Mouse (Mus musculus) CH12.LX (cell line): ENCODE results near the gene Dkk3.

Experiments used
- CTCF ChIP-seq, 2 experiments: IDR thresholded peaks in 1 of 2; conservative IDR thresholded peaks in 1 of 2; 2 replicates each; pipeline ENCODE4 v1.5.1; 2011 to 2012; ENCODE audit warnings: low read depth in 2 of 2, low read length in 2 of 2, improper control_type of control experiment in 1 of 2, inconsistent platforms in 1 of 2, mild to moderate bottlenecking in 1 of 2, moderate library complexity in 1 of 2
- EP300 ChIP-seq: IDR thresholded peaks from 2 replicates; pipeline ENCODE4 v1.6.1; 2011; ENCODE audit warnings: low read length, improper control_type of control experiment
- HCFC1 ChIP-seq: IDR thresholded peaks from 2 replicates; pipeline ENCODE4 v1.6.1; 2012; ENCODE audit warnings: low read depth, mild to moderate bottlenecking, inconsistent platforms, low read length, improper control_type of control experiment
- MEF2A ChIP-seq: IDR thresholded peaks from 2 replicates; pipeline ENCODE4 v1.6.1; 2014; ENCODE audit warnings: low read depth, mild to moderate bottlenecking, inconsistent platforms, low read length, improper control_type of control experiment, borderline replicate concordance
- MXI1 ChIP-seq: IDR thresholded peaks from 2 replicates; pipeline ENCODE4 v1.6.1; 2011; ENCODE audit warnings: mild to moderate bottlenecking, low read depth, low read length, improper control_type of control experiment
- PAX5 ChIP-seq: IDR thresholded peaks from 2 replicates; pipeline ENCODE4 v1.6.1; 2012; ENCODE audit warnings: low read length, inconsistent platforms, mixed read lengths
- POLR2A ChIP-seq: IDR thresholded peaks from 2 replicates; pipeline ENCODE4 v1.6.1; 2011; ENCODE audit warnings: low read depth, mild to moderate bottlenecking, improper control_type of control experiment, low read length
- RAD21 ChIP-seq: IDR thresholded peaks from 2 replicates; pipeline ENCODE4 v1.6.1; 2011; ENCODE audit warnings: low read depth, mild to moderate bottlenecking, low read length, improper control_type of control experiment, moderate library complexity
- UBTF ChIP-seq: IDR thresholded peaks from 2 replicates; pipeline ENCODE4 v1.6.1; 2012; ENCODE audit warnings: low read depth, mild to moderate bottlenecking, inconsistent platforms, low read length, improper control_type of control experiment, moderate library complexity
- ZNF384 ChIP-seq: IDR thresholded peaks from 2 replicates; pipeline ENCODE4 v1.6.1; 2012; ENCODE audit warnings: low read depth, low read length, improper control_type of control experiment, inconsistent platforms

DNA sequence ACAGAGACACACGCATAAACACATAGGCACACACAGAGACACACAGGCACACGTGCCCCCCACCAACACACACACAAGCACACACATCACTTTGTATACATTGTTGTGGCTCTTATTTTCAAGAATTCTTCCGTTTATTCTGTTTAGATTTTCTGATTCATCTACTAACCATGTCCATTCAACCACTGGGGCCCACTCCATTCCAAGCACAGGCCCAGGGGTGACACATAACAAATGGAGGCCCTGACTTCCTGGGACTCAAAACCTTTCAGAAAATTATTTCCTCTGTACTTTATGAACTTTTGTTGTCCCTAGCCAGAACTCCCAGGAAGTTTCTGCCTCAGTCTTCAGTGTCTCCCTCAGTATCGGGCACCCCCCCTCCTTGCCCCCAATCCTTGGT is 23.7 kb downstream of the Dkk3 start:
- TF ChIP-seq CTCF (conservative IDR thresholded peaks at IDR 0.05 in 1 of 2, IDR thresholded peaks at IDR 0.05 in 1 of 2; ENCODE audit: low read depth in 2 of 2, low read length in 2 of 2): no peak
- TF ChIP-seq POLR2A: no peak
- TF ChIP-seq PAX5: no peak
- TF ChIP-seq ZNF384: no peak
- no peak for TF ChIP-seq RAD21
- no peak for TF ChIP-seq UBTF
- no peak for TF ChIP-seq EP300
- no peak for TF ChIP-seq HCFC1
- no peak for TF ChIP-seq MEF2A
- no peak for TF ChIP-seq MXI1
